Mouse (Mus musculus) cerebellum, adult (tissue): ENCODE data around the gene Eif4g1.

Source experiments
- ATAC-seq: cut with Nextera tagmentation; 2 replicates; pipeline ENCODE4 v1.9.2; 2017; ENCODE audit warnings: mild to moderate bottlenecking, moderate library complexity, mixed read lengths; ENCODE audit not compliant: insufficient number of reproducible peaks, low FRiP score, low TSS enrichment

Eif4g1 gene

DNA sequence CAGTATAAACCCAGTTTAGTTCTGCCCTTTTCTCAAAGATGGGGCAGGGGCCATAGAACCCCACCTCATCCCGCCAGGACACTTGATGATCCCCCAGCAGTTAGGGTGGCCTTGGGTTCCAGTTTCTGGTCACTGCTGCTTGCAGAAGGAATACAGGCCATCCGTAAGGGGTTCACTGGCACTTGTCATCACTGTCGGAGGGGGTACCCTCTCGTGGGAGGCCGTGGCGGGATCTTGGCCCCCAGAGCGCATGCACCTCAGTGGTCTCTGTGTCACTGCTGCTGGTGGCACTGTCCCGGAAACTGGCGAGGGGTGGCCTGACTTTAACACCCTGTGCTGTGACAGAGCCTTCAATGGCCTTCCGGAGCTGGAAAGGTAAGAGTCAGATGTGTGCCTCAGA is 35.0 kb downstream of the Eif4g1 start:
- no peak for ATAC-seq

DNA sequence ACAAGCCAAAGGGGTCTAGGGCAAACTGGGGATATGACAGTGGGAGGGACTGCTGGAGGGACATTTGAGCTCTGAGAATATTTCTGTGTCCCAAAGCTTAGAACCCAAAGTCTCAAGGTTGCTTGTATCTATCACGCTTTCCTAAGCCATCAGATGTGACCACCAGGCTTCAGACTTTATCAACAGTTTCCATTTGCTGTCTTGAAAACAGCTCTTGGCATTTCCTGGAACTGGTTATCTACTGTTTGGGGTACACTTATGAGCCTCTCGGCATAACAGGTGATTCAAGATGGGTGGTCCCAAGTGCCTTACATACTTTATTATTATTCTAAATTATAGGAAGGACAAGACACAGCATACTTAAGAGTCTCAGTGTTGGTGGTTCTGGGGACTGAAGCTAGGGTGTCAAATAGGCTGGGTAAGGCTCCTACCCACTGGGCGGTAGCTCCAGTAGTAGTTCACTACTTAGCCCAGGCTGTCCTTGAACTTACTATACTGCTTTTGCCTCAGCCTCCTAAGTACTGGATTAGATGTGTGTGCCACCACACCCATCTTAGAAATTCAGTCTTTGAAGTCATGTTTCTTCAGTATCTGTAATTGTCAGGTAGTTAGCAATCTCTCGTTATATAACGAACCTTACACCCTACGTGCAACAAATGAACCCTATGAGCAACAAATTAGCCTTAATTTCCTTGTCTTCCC is 35.7 kb downstream of the Eif4g1 start:
- ATAC-seq = no peak

DNA sequence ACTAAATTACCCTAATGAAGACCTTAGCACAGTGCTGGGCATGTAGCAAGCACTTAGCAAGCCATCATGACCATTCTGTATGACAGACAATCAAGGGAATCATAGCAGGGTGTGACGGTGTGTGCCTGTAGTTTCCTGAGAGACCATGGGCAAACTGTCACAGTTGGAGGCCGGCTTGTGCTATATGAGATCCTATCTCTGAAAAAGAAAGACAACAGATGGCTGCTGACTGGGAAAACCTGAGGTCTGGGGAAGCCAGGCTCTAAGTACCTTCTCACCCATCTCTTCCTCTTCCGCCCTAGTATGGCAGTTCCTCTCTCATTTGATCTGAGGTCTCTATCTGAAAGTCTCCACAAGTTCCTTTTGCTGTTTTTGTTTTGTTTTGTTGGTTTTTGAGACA is 37.7 kb downstream of the Eif4g1 start:
- ATAC-seq = peak; percentile 18; the same call in 1 of the 2 replicates

DNA sequence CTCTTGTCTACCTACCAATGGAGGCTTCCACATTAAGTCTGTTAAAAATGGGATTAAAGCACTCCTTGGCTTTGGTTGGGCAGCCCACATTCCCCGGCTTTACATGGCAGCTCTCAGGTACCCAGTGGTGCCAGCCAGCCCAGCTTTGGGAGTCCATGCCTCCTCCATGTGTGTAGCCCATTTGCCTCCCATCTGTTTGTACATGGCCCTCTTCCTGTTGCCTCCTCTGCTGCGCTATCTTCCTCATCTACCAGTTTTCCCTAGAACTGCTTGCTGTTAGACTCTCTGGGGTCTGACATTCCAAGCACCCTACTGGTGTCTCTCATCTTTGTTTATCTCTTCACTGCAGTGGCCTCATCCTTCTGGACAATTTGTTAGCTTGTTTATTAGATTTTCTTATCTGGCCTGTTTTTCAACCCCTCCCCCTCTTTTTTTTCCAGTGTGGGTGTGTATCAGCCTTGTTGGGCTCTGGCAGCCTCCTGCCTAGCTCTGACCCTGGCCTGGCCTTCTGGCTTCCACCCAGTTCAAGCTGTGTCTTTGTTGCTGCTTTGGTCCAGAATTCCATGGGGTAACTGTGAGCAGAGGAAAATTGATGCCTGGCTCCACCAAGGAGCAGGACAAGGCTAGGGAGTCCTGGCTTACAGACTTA is 38.4 kb downstream of the Eif4g1 start:
- ATAC-seq = no peak

DNA sequence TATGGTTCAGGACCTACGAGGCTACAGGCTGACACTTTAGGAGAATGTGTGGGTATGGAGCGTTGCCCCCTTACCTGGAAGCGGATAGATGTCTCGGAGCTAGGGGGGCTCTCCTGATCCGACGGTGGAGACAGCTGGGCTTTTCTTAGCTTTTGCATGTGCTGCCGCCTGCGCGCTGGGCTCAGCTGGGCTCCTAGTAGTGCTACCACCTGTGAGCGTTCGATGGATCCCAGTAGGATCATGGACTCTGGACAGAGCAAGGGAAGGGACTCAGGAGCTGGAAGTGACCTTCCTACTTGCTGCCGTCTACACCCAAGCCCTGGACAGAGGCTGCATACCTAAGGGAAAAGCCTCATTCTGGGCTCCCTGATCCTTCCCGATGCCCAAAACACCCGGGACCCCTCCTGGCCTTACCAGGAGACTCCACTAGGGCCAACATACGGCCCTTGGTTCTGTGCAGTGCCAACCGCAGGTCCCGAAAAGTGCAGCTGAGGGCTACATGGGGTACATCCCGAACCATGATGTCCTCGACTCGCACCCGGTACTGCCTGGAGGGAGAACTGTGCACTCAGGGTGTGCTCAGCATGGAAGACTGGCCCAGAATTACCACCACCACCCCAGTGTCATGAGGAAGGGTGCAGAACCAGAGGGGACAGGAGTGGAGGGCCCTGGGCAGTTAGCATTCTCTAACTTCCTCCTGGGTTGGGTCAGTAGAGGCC is 40.3 kb downstream of the Eif4g1 start:
- ATAC-seq = no peak

DNA sequence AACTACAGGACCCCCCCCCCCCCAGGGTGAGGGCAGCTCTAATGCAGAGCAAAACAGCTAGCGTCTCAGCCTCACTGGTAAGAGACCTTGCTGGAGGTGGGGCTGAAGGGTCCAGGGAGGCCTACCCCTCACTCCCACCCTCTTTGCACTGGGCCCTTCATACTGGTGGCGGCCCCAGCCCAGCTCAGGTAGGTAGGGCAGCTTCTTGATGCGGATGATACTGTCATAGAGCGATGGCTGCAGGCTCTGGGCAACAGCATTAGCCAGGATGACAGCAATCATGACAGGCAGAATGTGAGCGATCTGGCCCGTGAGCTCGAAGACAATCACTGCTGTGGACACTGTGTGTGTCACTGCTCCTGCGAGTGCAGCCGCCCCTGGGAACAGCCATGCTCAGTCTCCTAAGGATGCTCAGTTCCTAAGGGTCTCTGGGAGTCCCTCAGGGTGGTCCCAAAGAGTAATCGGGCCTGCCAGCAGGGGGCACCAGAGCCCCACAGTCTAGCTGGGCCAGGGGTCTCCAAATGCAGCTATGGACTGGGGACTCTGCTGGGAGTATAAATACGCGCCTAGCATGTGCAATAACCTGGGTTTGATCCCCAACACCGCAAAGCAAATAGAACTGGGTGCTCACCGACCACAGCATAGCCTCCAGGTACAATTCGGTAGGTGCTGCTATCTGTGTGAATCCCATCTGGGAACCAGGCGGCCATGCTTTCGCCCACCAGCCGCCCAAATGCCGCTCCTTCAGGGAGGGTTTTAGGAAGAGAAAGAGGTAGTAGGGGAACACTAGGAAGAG is 41.0 kb downstream of the Eif4g1 start:
- ATAC-seq = no peak

DNA sequence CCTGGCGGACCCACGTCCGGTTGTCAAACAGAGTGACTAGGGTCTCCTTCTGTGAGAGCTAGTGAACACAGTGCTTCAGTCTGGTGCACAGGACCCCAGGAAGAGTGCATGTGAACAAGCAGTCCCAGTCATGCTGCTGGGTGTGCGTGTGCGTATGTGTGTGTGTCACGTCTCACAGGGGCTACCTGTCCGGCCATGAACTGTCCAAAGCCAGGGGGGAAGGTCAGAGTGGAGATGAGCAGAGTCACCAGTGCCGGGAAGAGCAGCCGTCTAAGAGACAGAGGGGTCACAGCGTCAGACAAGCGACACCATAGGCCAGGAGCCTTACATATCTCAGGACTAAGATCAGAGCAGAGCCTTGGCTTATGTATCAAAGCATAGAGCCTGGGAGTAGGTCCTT is 42.3 kb downstream of the Eif4g1 start:
- no peak for ATAC-seq

DNA sequence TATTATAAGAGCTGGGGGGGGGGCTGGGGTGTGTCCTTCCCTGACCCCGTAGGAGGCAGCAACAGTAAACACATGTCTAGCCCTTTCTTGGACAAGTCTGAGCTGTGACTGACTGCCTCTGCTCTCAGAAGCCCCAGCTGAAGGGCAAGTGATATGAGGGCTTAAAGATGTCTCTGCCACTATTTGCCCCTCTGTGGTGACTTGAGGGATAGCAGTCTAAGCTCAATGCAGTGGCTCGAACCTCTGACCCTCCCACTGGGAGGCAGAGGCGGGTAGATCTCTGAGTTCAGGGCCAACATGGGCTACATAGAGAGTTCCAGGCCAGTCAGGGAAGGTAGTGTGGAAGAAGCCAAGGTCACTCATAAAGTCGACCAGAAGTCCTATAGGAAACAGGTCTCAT is 42.7 kb downstream of the Eif4g1 start:
- no peak for ATAC-seq

DNA sequence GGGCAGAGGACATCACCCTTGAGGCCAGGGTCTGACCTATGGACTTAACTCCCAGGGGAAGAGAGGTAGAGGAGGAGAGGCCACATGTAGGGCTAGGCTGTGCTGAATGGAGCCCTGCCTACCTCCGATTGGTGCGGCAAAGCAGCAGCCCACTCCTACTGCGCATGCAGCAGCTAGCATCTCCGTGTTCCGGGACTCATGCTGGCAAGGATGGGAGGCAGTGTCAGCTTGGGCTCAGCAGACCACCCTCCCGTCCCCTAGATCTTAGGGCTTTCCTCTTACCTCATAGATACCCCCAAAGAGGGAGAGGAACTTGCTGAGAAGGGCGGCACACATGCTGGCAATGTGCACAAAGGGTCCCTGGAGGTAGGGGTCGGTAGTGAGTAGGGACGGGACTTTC is 44.1 kb downstream of the Eif4g1 start:
- ATAC-seq = no peak

DNA sequence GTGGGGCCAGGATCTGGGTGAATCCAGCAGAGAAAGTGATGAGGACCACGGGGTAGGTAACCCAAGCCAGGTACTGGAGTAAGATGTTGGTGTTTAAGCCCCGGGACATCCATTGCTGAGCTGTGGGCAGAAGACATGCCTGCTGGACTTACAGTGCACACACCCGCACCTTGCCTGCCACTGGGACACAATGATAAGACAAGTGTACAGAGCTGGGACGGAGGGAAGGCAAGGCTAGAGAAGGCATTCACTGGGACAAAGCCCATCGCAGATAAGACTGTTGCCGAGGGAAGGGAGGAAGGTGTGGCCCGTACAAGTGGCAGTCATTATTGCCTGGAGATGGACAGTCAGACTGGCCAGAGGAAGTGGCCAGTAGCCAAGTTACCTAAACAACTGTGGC is 44.8 kb downstream of the Eif4g1 start:
- ATAC-seq = no peak

DNA sequence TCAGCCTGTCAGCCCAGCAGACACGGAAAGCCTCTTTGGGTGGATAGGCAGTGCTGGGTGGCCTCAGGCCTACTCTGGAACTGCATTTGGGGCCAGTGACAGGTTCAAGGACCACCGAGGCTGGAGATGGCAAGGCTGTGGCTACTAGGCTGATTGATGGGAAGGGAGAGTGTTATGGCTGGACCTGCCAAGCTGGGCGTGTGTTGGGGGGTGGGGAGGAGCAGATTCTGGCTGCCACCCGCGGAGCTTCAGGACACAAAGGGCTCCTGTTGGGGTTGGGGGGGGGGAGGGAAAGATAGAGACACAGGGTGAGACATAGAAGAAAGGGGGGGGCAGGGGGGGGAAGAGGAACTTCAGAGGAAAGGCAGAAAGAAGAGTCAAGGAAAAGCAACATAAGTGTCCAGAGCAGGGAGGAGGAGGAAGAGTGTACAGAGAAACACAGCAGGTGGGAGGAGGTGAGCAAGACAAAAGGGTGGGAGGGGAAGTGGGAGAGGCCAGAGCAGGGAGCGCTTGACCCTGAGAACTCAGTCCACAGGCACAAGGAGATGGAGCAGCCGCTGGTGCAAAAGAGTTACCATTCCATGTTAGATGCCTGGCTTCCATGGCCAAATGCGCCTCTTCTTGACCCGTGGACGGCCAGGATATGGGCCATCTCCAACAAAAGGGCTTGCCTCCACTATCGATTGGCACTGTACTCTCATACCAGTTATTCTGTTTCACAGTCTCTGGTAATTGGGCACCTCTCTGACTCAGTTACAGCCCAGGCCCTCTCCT is 46.4 kb downstream of the Eif4g1 start:
- ATAC-seq = no peak

DNA sequence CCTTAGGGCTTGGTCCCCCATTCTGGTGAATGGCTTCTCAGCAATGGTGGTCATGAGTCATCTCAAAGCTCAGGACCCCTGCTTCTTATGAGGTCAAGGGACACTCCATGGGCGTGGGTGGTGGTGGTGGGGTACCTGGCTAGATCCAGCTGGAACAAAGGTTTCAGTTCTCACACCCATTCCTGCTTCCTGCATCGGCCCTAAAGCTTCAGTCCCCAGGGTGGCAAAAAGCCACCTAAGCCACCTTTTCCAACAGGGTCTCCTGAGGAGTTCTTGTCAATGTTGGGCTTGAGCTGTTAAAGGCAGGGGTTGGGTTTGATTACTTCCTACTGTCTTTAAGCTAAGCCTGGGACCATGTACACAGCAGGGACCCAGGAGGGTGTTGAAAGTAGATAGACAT is 47.0 kb downstream of the Eif4g1 start:
- ATAC-seq = no peak

DNA sequence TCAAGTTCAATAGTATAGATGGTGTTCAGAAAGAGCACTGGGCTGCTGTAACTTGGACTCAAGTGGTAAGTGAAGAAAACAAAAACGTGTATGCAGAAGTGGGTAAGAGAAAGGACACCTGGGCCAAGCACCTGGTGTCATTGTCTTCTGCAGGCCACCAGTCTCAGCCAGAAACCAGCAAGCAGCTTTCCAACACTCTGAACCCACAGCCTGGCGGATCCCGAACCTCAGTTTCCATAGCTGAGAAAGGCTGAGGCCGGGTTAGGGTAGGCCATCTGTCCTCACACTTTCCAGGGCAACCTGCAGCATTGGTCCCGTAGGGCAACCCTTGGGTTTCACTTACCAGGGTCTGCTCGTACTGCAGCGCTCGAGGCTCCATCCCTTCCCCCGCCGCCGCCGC is 47.5 kb downstream of the Eif4g1 start:
- 0 out of 2 replicates have a peak, but pooled peaks have one; percentile 0 for ATAC-seq

DNA sequence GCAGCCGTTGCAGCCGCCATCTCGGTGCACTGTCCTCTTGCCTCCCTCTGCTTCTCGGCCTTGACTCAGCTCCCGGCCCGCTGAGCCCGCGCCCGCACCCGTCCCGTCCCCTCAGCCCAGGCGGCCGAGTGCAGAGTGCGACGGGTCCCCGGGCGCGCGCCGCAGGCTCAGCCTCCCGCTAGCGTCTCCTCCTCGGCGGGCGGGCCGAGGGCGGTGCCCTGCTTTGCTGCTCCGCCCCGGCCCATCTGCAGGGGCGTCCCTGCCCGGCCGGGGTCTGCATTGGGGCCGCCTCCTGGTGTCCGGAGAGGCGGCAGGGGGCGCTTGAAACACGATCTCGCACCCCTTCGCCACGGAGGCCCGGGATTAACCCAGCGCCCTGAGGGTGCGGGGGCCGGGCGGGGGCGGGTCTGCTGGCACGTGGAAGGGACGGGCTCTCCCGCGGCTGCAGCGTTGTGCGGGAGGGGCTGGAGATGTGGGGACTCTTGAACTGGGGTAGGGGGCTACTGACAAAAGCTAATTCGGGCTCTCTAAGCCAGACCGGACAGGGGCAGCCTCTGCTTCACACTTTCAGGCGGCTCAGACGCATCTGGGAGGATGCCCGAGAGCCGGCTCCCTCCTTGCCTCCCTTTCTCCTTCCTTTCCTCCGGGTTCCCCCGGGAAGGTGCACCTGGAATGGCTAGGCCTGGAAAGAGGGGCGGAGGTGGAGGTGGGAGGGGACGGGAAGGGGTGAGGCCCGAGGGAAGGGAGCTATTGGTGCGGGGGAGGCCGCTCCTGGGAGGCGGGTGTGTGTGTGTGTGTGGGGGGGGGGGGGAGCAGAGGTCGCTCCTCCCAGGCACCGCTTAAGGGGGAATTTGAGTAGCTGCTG is 48.1 kb downstream of the Eif4g1 start:
- peak; percentile 43; the same call in 1 of the 2 replicates for ATAC-seq

DNA sequence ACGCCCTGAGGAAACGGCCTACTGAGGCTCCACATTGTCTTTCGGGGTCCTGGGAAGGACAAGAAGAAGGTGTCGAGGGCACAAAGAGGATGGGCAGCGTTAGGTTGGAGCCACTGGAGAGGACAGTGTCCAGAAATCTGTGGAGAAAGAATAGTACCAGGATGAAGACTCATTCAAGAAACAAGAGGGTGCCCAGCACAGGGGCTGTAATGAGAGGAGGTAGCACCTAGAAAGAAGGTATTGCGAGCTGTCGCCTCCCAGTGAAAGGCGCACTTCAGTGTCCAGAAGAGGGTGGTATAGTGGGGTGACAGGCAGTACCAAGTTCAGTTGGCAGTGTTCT is 48.7 kb downstream of the Eif4g1 start:
- ATAC-seq = peak; percentile 16; the same call in 1 of the 2 replicates

DNA sequence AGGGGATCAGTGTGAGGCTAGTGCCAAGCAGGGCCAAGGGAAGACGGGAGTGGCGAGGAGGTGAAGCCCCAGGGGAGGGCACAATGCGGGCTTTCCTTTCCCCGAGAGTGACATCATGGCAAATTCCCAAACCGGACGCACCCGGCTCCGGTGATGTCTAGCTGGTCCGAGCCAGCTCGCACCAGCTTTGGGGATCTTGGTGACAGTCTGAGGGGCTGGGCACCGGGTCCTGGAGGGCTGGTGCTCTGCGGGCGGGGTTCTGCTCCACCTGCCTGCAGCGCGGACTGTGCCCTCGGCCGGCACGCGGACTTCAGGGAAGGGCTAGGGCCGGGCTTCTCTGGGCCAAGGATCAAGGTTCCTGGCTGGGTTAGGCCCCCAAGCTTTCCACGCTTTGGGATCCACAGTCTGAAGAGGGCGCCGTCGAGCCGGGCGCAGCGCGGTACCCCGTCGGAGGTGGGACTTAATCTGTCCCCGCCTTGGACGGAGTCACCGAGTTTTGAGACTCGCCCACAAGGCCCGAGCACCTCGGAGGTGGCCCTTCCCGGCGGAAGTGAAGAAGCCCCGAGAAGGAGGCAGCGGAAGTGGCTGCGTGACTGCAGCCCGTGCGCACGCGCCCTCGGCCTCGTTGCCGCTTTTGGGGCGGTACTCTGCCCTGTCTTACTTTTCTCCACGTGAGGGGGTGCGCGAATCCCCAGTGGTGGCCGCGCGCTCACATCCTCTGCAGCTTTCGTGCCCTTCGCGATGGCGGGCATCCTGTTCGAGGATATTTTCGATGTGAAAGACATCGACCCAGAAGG is 49.3 kb downstream of the Eif4g1 start, which contains the start of the genes Polr2h and Clcn2:
Gene Polr2h, plus strand, starts transcription at position 485 of the 797 bp plus-strand sequence.
Gene Clcn2, minus strand, starts transcription at position 566 of the 797 bp plus-strand sequence.
- peak; percentile 81 for ATAC-seq

DNA sequence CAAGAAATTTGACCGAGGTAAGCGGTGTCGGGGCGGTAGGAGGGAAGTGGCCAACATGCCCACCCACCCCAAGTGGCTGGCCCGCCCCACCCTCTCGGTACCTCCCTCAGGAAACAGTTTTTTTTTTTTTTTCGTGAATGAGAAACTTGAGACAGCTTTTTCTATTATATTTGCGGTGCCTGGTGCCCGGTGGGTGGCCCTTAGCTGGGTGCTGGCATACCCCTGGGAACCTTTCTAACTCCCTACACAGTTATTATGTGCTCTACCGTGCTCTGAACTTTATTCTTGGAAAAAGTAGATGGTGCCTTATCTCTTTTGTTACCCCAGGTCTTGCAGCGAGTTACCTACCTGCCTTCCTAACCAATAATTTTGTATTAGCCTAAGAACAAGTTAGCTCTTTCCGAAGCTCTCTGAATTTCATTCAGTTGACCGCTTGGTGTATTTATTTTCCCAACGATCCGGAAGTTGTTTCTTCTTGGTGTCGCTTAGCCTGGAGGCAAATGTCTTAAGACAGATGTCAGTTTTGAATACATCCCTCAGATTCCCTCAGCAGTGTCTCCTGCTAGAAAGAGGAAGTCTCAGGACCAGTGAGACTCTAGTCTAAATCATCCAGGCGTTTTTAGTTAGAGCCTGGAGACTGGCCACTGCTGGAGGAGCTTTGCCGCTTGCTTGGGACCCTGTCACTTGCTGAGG is 50.0 kb downstream of the Eif4g1 start:
- ATAC-seq = no peak

DNA sequence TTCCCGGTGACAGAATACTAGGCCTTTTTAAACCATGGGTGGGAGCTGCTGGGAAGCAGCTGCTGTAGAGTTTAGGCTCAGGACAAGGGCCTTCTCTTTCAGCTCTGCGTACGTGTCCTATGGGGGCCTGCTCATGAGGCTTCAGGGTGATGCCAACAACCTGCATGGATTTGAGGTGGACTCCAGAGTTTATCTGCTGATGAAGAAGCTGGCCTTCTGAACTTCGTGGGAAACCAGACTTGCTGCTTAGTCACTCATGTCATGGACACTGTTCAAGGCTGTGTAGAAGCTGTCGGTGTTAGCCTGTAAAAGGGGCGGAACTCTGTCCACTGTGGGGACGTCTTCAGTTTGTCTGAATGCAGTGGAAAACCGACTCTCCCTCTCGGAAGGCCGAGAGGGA is 53.7 kb downstream of the Eif4g1 start:
- ATAC-seq = no peak
